Mouse (Mus musculus) liver, embryonic 14.5 days (tissue): ENCODE data around the gene Adam30. TPM values are rescaled to one million over a fixed set of nuclear protein-coding genes. Genes with fewer than 3 reads are reported as not detected.

ENCODE experiments used
- ATAC-seq: fragments of 200-750 bp; cut with Nextera tagmentation; 2 replicates; pipeline ENCODE4 v1.8.0; 2017; ENCODE audit warnings: moderate number of reproducible peaks, mild to moderate bottlenecking, moderate library complexity; ENCODE audit not compliant: insufficient read depth
- DNase-seq, 3 experiments: peaks; one replicate each; pipeline ENCODE4 v3.0.0-alpha.2; 2012 to 2013; ENCODE audit warnings: low read depth in 3 of 3, low spot score in 3 of 3
- H3K27ac ChIP-seq: fragments of 300-500 bp; sonication (generic); 2 replicates; pipeline ENCODE4 v1.5.1; 2014; ENCODE audit warnings: moderate library complexity, mild to moderate bottlenecking, control low read depth, inconsistent platforms
- H3K27me3 ChIP-seq: fragments of 300-500 bp; sonication (generic); 2 replicates; pipeline ENCODE4 v1.6.1; 2014; ENCODE audit warnings: mild to moderate bottlenecking, low read length, moderate library complexity; ENCODE audit not compliant: control insufficient read depth, insufficient read depth
- H3K36me3 ChIP-seq: fragments of 300-500 bp; sonication (generic); replicated peaks from 2 replicates; pipeline ENCODE4 v1.6.1; 2014; ENCODE audit warnings: low read depth; ENCODE audit not compliant: control insufficient read depth, insufficient read depth
- H3K4me1 ChIP-seq, 2 experiments: fragments of 200-500 bp in 1 of 2; fragments of 300-500 bp in 1 of 2; sonication (generic) in 1 of 2; replicated peaks; 2 replicates each; pipeline ENCODE4 v1.6.1; 2012 to 2014; ENCODE audit warnings: antibody characterized with exemption in 1 of 2, inconsistent platforms in 1 of 2, low read length in 1 of 2; ENCODE audit not compliant: control insufficient read depth in 2 of 2, insufficient read depth in 2 of 2
- H3K4me2 ChIP-seq: fragments of 300-500 bp; sonication (generic); 2 replicates; pipeline ENCODE4 v1.6.1; 2014; ENCODE audit warnings: low read depth, mild to moderate bottlenecking, control low read depth, moderate library complexity
- H3K4me3 ChIP-seq, 2 experiments: fragments of 200-500 bp in 1 of 2; fragments of 300-500 bp in 1 of 2; sonication (generic) in 1 of 2; 2 replicates each; pipeline ENCODE4 v1.5.1; 2012 to 2014; ENCODE audit warnings: low read depth in 2 of 2, low read length in 2 of 2, mild to moderate bottlenecking in 2 of 2, control low read depth in 1 of 2, inconsistent platforms in 1 of 2, moderate library complexity in 1 of 2; ENCODE audit not compliant: insufficient read depth in 1 of 2
- H3K9ac ChIP-seq: fragments of 300-500 bp; sonication (generic); replicated peaks from 2 replicates; pipeline ENCODE4 v1.6.1; 2014; ENCODE audit warnings: mild to moderate bottlenecking, control low read depth, moderate library complexity
- H3K9me3 ChIP-seq: fragments of 300-500 bp; sonication (generic); 2 replicates; pipeline ENCODE4 v1.6.1; 2016; ENCODE audit warnings: low read length, mixed read lengths; ENCODE audit not compliant: control insufficient read depth
- CTCF ChIP-seq: IDR thresholded peaks from 2 replicates; pipeline ENCODE4 v1.5.1; 2016; ENCODE audit warnings: antibody characterized with exemption, low read depth, control low read depth
- EP300 ChIP-seq: IDR thresholded peaks from 2 replicates; pipeline ENCODE4 v1.6.1; 2016; ENCODE audit warnings: antibody characterized with exemption, low read depth
- WGBS: fragments of 180-500 bp; shearing (Covaris S2); extraction: QIAGEN DNeasy Blood & Tissue Kit; methylation state at CpG from one replicate; pipeline ENCODE4 v1.1.7; 2014; ENCODE audit not compliant: insufficient replicate concordance; 5-methylcytosine and 5-hydroxymethylcytosine counted together
- polyA plus RNA-seq, 2 experiments: library from polyadenylated mRNA; depleted of rRNA in 1 of 2; stranded (reverse) in 1 of 2; unstranded in 1 of 2; fragments of >200 nt; fragmentation: Nextera tagmentation in 1 of 2; extraction: Ambion mirVana in 1 of 2; gene quantifications; 2 replicates each; pipeline versions ENCODE4 v1.2.1 to v1.2.3; 2012 to 2014

Adam30 gene
- polyA plus RNA-seq, 2 experiments: not detected

DNA sequence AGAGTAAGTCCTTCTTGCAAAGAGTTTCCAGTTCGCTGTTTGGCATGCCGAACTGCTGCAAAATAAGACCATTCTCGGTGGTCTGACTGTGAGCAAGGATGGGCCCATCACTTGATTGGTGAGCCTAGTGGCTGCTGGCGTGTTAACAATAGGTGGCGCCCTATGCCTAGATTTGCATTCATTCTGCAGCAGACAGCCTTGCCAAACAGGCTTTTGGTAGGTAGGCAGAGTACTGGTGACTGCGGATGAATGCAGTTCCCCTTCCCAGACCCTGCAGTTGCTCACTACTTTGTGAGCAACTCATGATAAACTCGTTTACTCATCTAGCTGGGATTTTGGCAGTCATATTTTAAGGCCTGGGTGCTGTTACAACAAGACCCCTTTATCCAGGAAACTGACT, 20.4 kb downstream of the Adam30 start:
- H3K27ac ChIP-seq: no peak overlapping the region
- H3K4me2 ChIP-seq: no peak overlapping the region
- DNase-seq (no peak), ATAC-seq (no peak)
- H3K9me3 ChIP-seq: no peaks in the 10 kb centered on the region
- no peaks in the 10 kb centered on the region for H3K27me3 ChIP-seq
- no peak for TF ChIP-seq EP300
- peak; percentile 72 for TF ChIP-seq CTCF
- H3K4me3 ChIP-seq: no peak overlapping the region
- no peaks in the 10 kb centered on the region for H3K36me3 ChIP-seq
- WGBS: 23% methylated on average over 7 of the region's 7 CpGs
- no peak overlapping the region for H3K9ac ChIP-seq
- H3K4me1 ChIP-seq: no peaks in the 10 kb centered on the region

DNA sequence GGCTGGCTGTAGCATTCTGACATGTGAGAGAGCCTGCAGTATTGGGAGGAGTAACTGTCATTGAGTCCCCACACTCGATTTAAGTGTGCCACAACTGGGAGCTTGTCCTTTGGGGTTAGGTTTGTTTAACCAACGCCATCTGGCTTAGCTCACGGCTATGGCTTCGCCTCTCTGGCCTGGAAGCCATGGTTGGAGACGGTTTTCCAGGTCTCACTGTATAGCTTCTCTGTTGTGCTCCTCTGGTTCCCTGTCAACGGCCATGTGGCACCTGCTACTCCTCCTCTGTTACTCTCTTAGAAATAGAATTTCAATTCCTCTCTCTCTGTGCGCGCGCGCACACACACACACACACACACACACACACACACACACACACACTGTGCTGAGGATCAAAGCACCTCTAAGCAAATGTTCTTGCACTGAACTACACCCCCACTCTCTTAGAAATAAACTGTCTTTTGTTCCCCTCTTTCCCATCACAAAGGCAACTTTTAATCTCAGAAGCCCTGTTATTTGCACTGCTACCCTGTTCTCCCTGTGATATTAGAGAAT, 24.8 kb downstream of the Adam30 start:
- TF ChIP-seq EP300 (no peak), CTCF (no peak)
- Histone ChIP-seq H3K27me3 (no peaks in the 10 kb centered on the region), H3K4me3 (no peak overlapping the region), H3K4me1 (0 out of 4 replicates have a peak, but pooled peaks cover 0 to 2% of the 10 kb centered on the region in 2 experiments), H3K36me3 (no peaks in the 10 kb centered on the region), H3K27ac (no peak overlapping the region), H3K9ac (no peak overlapping the region), H3K9me3 (no peaks in the 10 kb centered on the region), H3K4me2 (no peak overlapping the region)
- DNase-seq (no peak), ATAC-seq (no peak)
- WGBS: 59% methylated on average over 10 of the region's 10 CpGs

DNA sequence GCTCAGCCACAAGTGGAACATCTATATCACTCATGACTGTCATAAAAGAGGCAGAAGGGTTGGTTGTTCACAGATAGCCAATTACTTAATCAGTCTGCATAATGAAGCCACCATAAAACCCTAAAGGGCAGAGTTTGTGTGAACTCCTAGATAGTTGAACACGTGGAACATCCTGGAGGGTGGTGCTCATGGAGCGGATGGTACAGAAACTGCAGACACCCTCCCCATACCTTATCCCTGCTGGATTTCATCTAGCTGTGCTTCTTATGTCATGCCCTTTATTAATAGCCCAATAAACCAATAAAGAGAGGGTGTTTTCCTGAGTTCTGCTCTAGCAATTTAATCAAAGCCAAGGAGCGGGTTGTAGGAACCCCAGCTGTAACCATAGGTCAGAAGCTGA, 27.3 kb downstream of the Adam30 start:
- H3K27me3 ChIP-seq: no peaks in the 10 kb centered on the region
- DNase-seq (no peak), ATAC-seq (no peak)
- no peak overlapping the region for H3K4me3 ChIP-seq
- no peak overlapping the region for H3K27ac ChIP-seq
- TF ChIP-seq CTCF (no peak), EP300 (no peak)
- H3K9ac ChIP-seq: no peak overlapping the region
- no peaks in the 10 kb centered on the region for H3K36me3 ChIP-seq
- H3K4me2 ChIP-seq: no peak overlapping the region
- no peaks in the 10 kb centered on the region for H3K9me3 ChIP-seq
- 64% methylated on average over 3 of the region's 3 CpGs for WGBS
- H3K4me1 ChIP-seq: 0 out of 4 replicates have a peak, but pooled peaks cover 0 to 2% of the 10 kb centered on the region in 2 experiments

DNA sequence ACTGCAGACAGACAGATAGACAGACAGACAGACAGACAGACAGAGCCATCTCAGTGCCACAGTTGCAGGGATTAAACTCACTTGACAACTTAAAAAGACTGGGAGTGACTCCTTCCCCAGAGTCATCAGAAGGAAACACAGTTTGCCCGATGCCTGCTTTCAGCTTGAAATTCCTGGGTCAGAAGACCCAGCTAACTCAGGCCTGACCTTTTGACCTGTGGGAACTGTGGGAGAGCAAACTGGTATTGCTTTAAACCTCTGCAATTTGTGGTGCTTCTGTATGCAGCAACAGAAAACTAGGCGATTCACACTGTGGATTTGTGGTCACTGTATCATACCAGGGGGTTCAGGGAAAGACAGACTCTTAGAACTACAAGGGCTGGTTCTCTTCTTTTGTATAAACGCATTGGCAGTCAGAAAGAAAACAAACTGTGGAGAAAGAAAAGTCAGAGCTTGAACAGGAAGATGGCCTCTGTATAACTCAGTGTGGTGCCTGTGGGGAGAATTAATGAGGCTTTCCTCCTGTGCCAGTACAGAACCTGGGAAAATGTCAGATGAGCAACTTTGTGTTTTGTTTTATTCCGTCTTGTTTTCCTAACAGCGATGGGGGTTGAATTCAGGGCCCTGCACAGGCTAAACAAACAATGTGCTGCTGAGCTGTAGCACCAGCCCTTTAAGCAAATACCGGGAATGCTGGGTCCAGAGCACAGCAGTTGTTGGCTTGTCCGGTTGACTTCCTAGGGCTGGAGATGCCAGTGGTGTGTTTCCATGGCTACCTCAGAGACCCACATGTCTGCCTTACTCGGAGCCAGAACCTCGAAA, 37.5 kb downstream of the Adam30 start:
- ATAC-seq: peak; percentile 48; the same call in 1 of the 2 replicates
- TF ChIP-seq EP300 (no peak), CTCF (no peak)
- Histone ChIP-seq H3K4me1 (peaks cover 0 to 9% of the 10 kb centered on the region in 2 experiments; a peak in 1 of 4 replicates), H3K9me3 (no peaks in the 10 kb centered on the region), H3K36me3 (no peaks in the 10 kb centered on the region), H3K9ac (no peak overlapping the region), H3K4me3 (no peak overlapping the region), H3K27ac (no peak overlapping the region), H3K4me2 (no peak overlapping the region), H3K27me3 (no peaks in the 10 kb centered on the region)
- 45% methylated on average over 9 of the region's 9 CpGs for WGBS
- peak in 2 of 3 experiments; percentile 4 to 25 for DNase-seq

DNA sequence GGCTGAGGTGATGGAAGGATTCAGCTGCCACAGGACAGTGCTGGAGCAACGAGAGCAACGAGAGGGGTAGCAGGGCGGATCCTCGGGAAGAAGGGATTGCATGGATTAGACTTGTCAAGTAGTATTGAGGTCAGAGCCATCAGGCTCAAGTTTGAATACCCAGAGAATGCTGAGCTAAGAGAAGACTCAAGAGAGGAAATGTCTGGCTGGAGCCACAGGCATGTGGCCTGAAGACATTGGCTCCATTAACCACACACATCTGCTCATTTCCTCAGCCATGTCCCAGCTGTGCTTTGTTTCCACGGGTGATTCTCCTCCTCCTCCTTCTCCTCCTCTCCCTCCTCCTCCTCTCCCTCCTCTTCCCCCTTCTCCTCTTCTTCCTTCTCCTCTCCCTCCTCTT, 39.3 kb downstream of the Adam30 start:
- ATAC-seq (no peak), DNase-seq (no peak)
- no peak overlapping the region for H3K9ac ChIP-seq
- H3K4me2 ChIP-seq: no peak overlapping the region
- TF ChIP-seq EP300 (no peak), CTCF (no peak)
- no peak overlapping the region for H3K4me3 ChIP-seq
- peaks cover 0 to 9% of the 10 kb centered on the region in 2 experiments; a peak in 1 of 4 replicates for H3K4me1 ChIP-seq
- 38% methylated on average over 5 of the region's 5 CpGs for WGBS
- H3K27me3 ChIP-seq: no peaks in the 10 kb centered on the region
- H3K36me3 ChIP-seq: no peaks in the 10 kb centered on the region
- no peak overlapping the region for H3K27ac ChIP-seq
- no peaks in the 10 kb centered on the region for H3K9me3 ChIP-seq
